Mouse (Mus musculus) monocyte, adult 2 months (primary cell): ENCODE data around the gene Gm16181.

ENCODE experiments used
- DNase-seq, 2 experiments: peaks; one replicate each; pipeline ENCODE4 v3.0.0; 2022; ENCODE audit warnings: low spot score in 2 of 2, low read depth in 1 of 2

The Gm16181 gene

GRCm38 (mm10) chr17:35269653-35270347 lies 49.2 kb downstream of the Gm16181 start:
- DNase-seq = no peak

- no peak for DNase-seq
These were observed 51.6 kb downstream of the Gm16181 start for GRCm38 (mm10) chr17:35272249-35272648.
